Mouse (Mus musculus): Measurements from ENCODE around the gene Ttyh3. TPM values are rescaled to one million over a fixed set of nuclear protein-coding genes. Genes with fewer than 3 reads are reported as not detected.

Gene Ttyh3
- total RNA-seq (2014; rRNA removed) (114 and 163 TPM in 2 replicates), polyA plus RNA-seq (2015; fragmentation: Nextera tagmentation; extraction: Ambion mirVana) (65.0 and 67.9 TPM in 2 replicates)

GRCm38 (mm10) chr5:140648519-140649100 is at the start of gene Ttyh3:
Ttyh3 (minus strand) TSS chr5:140649031.
- H3K27me3 ChIP-seq (ENCODE audit: insufficient read depth, low read length) = no peaks in the 10 kb centered on the region
- H3K4me1 ChIP-seq (ENCODE audit: insufficient read depth) = peaks cover 17% of the 10 kb centered on the region
- peak within 1 kb of the TSS; percentile 97 for H3K4me3 ChIP-seq (ENCODE audit: low read depth, low read length)
- peak within 1 kb of the TSS; percentile 96 for H3K27ac ChIP-seq (ENCODE audit: low read depth, low read length)
- peaks cover 5% of the 10 kb centered on the region; the same call in 1 of the 2 replicates for H3K36me3 ChIP-seq (ENCODE audit: insufficient read depth)
- H3K9ac ChIP-seq = peak within 1 kb of the TSS; percentile 100
- no peaks in the 10 kb centered on the region for H3K9me3 ChIP-seq (ENCODE audit: low read length)
- TF ChIP-seq CTCF (IDR thresholded peaks at IDR 0.05; ENCODE audit: low read depth) = no peak
- peak within 1 kb of the TSS; percentile 95 for H3K4me2 ChIP-seq (ENCODE audit: low read depth)
- ATAC-seq (no peak), DNase-seq (no peak)
- WGBS = 4% methylated on average over 57 of the region's 62 CpGs

- Histone ChIP-seq H3K4me1 (ENCODE audit: insufficient read depth) (peaks cover 3% of the 10 kb centered on the region; the same call in 1 of the 2 replicates), H3K36me3 (ENCODE audit: insufficient read depth) (peaks cover 43% of the 10 kb centered on the region), H3K4me2 (ENCODE audit: low read depth) (no peak overlapping the region), H3K4me3 (ENCODE audit: low read depth, low read length) (no peak overlapping the region), H3K9ac (no peak overlapping the region), H3K9me3 (ENCODE audit: low read length) (no peaks in the 10 kb centered on the region), H3K27me3 (ENCODE audit: insufficient read depth, low read length) (no peaks in the 10 kb centered on the region), H3K27ac (ENCODE audit: low read depth, low read length) (no peak overlapping the region)
- 78% methylated on average over 7 of the region's 7 CpGs for WGBS
- TF ChIP-seq CTCF (IDR thresholded peaks at IDR 0.05; ENCODE audit: low read depth) = no peak
- DNase-seq (no peak), ATAC-seq (no peak)
These were observed 47.2 kb upstream of the Ttyh3 start for GRCm38 (mm10) chr5:140695987-140696386.

DNA sequence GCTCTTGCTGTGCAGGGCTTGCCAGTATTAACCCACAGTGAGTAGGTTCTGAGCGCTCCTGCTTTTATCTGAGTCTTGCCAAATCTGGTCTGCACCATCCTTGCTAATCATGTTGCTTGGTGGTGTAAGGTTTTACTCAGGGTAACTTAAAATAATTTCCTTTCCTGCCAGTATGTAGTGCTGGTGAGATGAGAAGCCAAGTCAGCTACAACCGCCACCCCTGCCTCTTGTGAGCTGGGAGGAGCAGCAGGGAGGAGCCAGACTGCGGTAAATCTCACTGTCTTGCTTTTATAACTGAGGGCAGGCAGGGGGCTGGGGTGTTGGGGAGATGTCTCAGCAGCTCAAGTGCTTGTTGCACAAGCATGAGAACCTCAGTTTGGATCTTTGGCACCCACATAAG is 39.6 kb upstream of the Ttyh3 start:
- no peaks in the 10 kb centered on the region for H3K27me3 ChIP-seq (ENCODE audit: insufficient read depth, low read length)
- H3K36me3 ChIP-seq (ENCODE audit: insufficient read depth) = peaks cover 50% of the 10 kb centered on the region
- H3K27ac ChIP-seq (ENCODE audit: low read depth, low read length) = no peak overlapping the region
- no peak overlapping the region for H3K4me3 ChIP-seq (ENCODE audit: low read depth, low read length)
- DNase-seq = no peak
- H3K9me3 ChIP-seq (ENCODE audit: low read length) = no peaks in the 10 kb centered on the region
- H3K9ac ChIP-seq = no peak overlapping the region
- TF ChIP-seq CTCF (IDR thresholded peaks at IDR 0.05; ENCODE audit: low read depth) = no peak
- 82% methylated on average over 3 of the region's 3 CpGs for WGBS
- H3K4me2 ChIP-seq (ENCODE audit: low read depth) = no peak overlapping the region
- no peaks in the 10 kb centered on the region for H3K4me1 ChIP-seq (ENCODE audit: insufficient read depth)
- no peak for ATAC-seq

DNA sequence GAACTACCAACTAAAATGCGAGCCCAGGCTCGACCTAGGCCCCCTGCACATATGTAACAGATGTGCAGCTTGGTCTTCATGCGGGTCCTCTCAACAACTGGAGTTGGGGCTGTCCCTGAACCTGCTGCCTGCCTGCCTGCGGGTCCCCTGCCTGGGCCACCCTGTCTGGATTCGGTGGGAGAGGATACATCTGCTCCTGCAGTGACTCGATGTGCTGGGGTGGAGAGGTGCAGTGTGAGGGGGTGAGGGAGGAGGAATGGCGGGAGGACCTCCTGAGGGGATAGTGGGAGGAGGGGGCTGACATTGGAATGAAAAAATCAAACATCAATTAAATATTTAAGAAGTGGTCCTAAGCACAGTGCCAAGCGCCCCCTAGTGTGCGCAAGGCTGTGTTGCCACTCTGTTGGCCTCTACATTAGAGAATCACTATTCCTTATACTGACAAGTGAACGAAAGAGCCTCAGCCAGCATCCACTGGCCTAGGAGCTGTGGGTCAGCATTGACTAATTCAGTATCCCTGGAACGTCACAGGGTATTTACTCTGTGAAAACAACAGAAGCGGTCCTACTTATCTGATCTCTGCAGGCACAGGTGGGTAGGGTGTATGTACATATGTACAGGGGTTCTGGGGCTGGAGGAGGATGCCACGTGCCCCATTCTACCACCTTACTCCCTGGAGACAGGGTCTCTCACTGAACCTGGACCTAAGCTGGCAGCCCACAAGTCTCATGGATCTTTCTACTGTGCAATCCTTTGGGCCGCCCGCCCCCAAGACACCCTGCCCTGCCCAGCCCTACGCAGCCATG is 35.7 kb upstream of the Ttyh3 start:
- Histone ChIP-seq H3K9me3 (ENCODE audit: low read length) (no peaks in the 10 kb centered on the region), H3K27ac (ENCODE audit: low read depth, low read length) (no peak overlapping the region), H3K4me3 (ENCODE audit: low read depth, low read length) (no peak overlapping the region), H3K4me2 (ENCODE audit: low read depth) (no peak overlapping the region), H3K9ac (no peak overlapping the region), H3K4me1 (ENCODE audit: insufficient read depth) (no peaks in the 10 kb centered on the region), H3K27me3 (ENCODE audit: insufficient read depth, low read length) (no peaks in the 10 kb centered on the region), H3K36me3 (ENCODE audit: insufficient read depth) (peaks cover 34% of the 10 kb centered on the region)
- 60% methylated on average over 16 of the region's 16 CpGs for WGBS
- ATAC-seq = peak; percentile 74
- peak; percentile 84 for TF ChIP-seq CTCF (IDR thresholded peaks at IDR 0.05; ENCODE audit: low read depth)
- DNase-seq = peak; percentile 76

GRCm38 (mm10) chr5:140682113-140682512 is 33.3 kb upstream of the Ttyh3 start:
- H3K4me2 ChIP-seq (ENCODE audit: low read depth) = no peak overlapping the region
- no peak overlapping the region for H3K27ac ChIP-seq (ENCODE audit: low read depth, low read length)
- WGBS = 95% methylated on average over 6 of the region's 6 CpGs
- H3K36me3 ChIP-seq (ENCODE audit: insufficient read depth) = peaks cover 42% of the 10 kb centered on the region
- no peaks in the 10 kb centered on the region for H3K27me3 ChIP-seq (ENCODE audit: insufficient read depth, low read length)
- H3K9me3 ChIP-seq (ENCODE audit: low read length) = no peaks in the 10 kb centered on the region
- no peak for ATAC-seq
- DNase-seq = no peak
- no peak overlapping the region for H3K4me3 ChIP-seq (ENCODE audit: low read depth, low read length)
- H3K9ac ChIP-seq = no peak overlapping the region
- TF ChIP-seq CTCF (IDR thresholded peaks at IDR 0.05; ENCODE audit: low read depth) = no peak
- no peaks in the 10 kb centered on the region for H3K4me1 ChIP-seq (ENCODE audit: insufficient read depth)

GRCm38 (mm10) chr5:140680950-140681349 is 32.1 kb upstream of the Ttyh3 start:
- Histone ChIP-seq H3K4me1 (ENCODE audit: insufficient read depth) (no peaks in the 10 kb centered on the region), H3K4me2 (ENCODE audit: low read depth) (no peak overlapping the region), H3K27ac (ENCODE audit: low read depth, low read length) (no peak overlapping the region), H3K36me3 (ENCODE audit: insufficient read depth) (peaks cover 44% of the 10 kb centered on the region), H3K9me3 (ENCODE audit: low read length) (no peaks in the 10 kb centered on the region), H3K9ac (no peak overlapping the region), H3K4me3 (ENCODE audit: low read depth, low read length) (no peak overlapping the region), H3K27me3 (ENCODE audit: insufficient read depth, low read length) (no peaks in the 10 kb centered on the region)
- ATAC-seq (no peak), DNase-seq (no peak)
- TF ChIP-seq CTCF (IDR thresholded peaks at IDR 0.05; ENCODE audit: low read depth) = no peak
- WGBS = 96% methylated on average over 1 of the region's 1 CpGs

GRCm38 (mm10) chr5:140680051-140680450 is 31.2 kb upstream of the Ttyh3 start:
- ATAC-seq (no peak), DNase-seq (no peak)
- Histone ChIP-seq H3K4me2 (ENCODE audit: low read depth) (no peak overlapping the region), H3K27me3 (ENCODE audit: insufficient read depth, low read length) (no peaks in the 10 kb centered on the region), H3K36me3 (ENCODE audit: insufficient read depth) (peaks cover 47% of the 10 kb centered on the region), H3K4me1 (ENCODE audit: insufficient read depth) (no peaks in the 10 kb centered on the region), H3K27ac (ENCODE audit: low read depth, low read length) (no peak overlapping the region), H3K4me3 (ENCODE audit: low read depth, low read length) (no peak overlapping the region), H3K9ac (no peak overlapping the region), H3K9me3 (ENCODE audit: low read length) (no peaks in the 10 kb centered on the region)
- no peak for TF ChIP-seq CTCF (IDR thresholded peaks at IDR 0.05; ENCODE audit: low read depth)
- 89% methylated on average over 6 of the region's 6 CpGs for WGBS
